Mouse (Mus musculus) CH12.LX (cell line): Measurements from ENCODE around the gene Col19a1. TPM values are rescaled to one million over a fixed set of nuclear protein-coding genes. Genes with fewer than 3 reads are reported as not detected.

ENCODE experiments used
- DNase-seq: peaks from one replicate; pipeline ENCODE4 v3.0.0-alpha.2; 2013; ENCODE audit errors: extremely low read depth
- H3K27ac ChIP-seq: 2 replicates; pipeline ENCODE4 v1.5.1; 2012; ENCODE audit warnings: low read depth, mild to moderate bottlenecking, control low read depth, moderate library complexity; ENCODE audit not compliant: insufficient read depth
- H3K27me3 ChIP-seq: replicated peaks from 2 replicates; pipeline ENCODE3; 2012; ENCODE audit warnings: inconsistent platforms
- H3K36me3 ChIP-seq, 2 experiments: replicated peaks in 1 of 2; 2 replicates each; pipeline versions ENCODE3 to v1.6.1; 2012; ENCODE audit warnings: inconsistent platforms in 1 of 2, low read length in 1 of 2, mild to moderate bottlenecking in 1 of 2, mixed read lengths in 1 of 2, moderate library complexity in 1 of 2; ENCODE audit not compliant: control insufficient read depth in 1 of 2, insufficient read depth in 1 of 2
- H3K4me1 ChIP-seq, 2 experiments: 2 replicates each; pipeline ENCODE4 v1.6.1; 2012; ENCODE audit warnings: inconsistent platforms in 1 of 2, moderate library complexity in 1 of 2; ENCODE audit not compliant: insufficient read depth in 2 of 2, control insufficient read depth in 1 of 2
- H3K4me2 ChIP-seq: 2 replicates; pipeline ENCODE4 v1.6.1; 2012; ENCODE audit warnings: low read depth, mild to moderate bottlenecking, control low read depth; ENCODE audit not compliant: poor library complexity, insufficient read depth, severe bottlenecking
- H3K4me3 ChIP-seq, 3 experiments: fragments of 150-350 bp in 1 of 3; sonication (generic) in 1 of 3; replicated peaks in 1 of 3; 2 replicates each; pipeline versions ENCODE3 to v1.5.1; 2011 to 2012; ENCODE audit warnings: low read depth in 2 of 3, low read length in 2 of 3, mild to moderate bottlenecking in 2 of 3, moderate library complexity in 2 of 3, control low read depth in 1 of 3, improper control_type of control experiment in 1 of 3, inconsistent platforms in 1 of 3, mixed read lengths in 1 of 3; ENCODE audit not compliant: poor library complexity in 1 of 3
- H3K79me2 ChIP-seq: replicated peaks from 2 replicates; pipeline ENCODE4 v1.6.1; 2012; ENCODE audit warnings: mild to moderate bottlenecking, moderate library complexity; ENCODE audit not compliant: control insufficient read depth, poor library complexity, insufficient read depth, severe bottlenecking; ENCODE audit errors: extremely low read depth
- H3K9ac ChIP-seq: 2 replicates; pipeline ENCODE4 v1.6.1; 2012; ENCODE audit warnings: low read depth, mild to moderate bottlenecking, control low read depth, moderate library complexity; ENCODE audit not compliant: insufficient read depth
- H3K9me3 ChIP-seq: replicated peaks from 2 replicates; pipeline ENCODE3; 2012; ENCODE audit warnings: low read length, inconsistent platforms, mixed read lengths
- BHLHE40 ChIP-seq: IDR thresholded peaks from 2 replicates; pipeline ENCODE4 v1.6.1; 2011; ENCODE audit warnings: mild to moderate bottlenecking, low read depth, low read length, improper control_type of control experiment
- CHD1 ChIP-seq: IDR thresholded peaks from 2 replicates; pipeline ENCODE4 v1.6.1; 2012; ENCODE audit warnings: low read depth, low read length, improper control_type of control experiment, inconsistent platforms
- CTCF ChIP-seq, 2 experiments: IDR thresholded peaks in 1 of 2; conservative IDR thresholded peaks in 1 of 2; 2 replicates each; pipeline ENCODE4 v1.5.1; 2011 to 2012; ENCODE audit warnings: low read depth in 2 of 2, low read length in 2 of 2, improper control_type of control experiment in 1 of 2, inconsistent platforms in 1 of 2, mild to moderate bottlenecking in 1 of 2, moderate library complexity in 1 of 2
- E2F4 ChIP-seq: IDR thresholded peaks from 2 replicates; pipeline ENCODE4 v1.6.1; 2011; ENCODE audit warnings: low read depth, low read length, improper control_type of control experiment; ENCODE audit not compliant: insufficient replicate concordance
- EP300 ChIP-seq: IDR thresholded peaks from 2 replicates; pipeline ENCODE4 v1.6.1; 2011; ENCODE audit warnings: low read length, improper control_type of control experiment
- ETS1 ChIP-seq: conservative IDR thresholded peaks from 2 replicates; pipeline ENCODE4 v1.6.1; 2012; ENCODE audit warnings: low read depth, mild to moderate bottlenecking, inconsistent platforms, low read length, improper control_type of control experiment, moderate library complexity
- IRF4 ChIP-seq: IDR thresholded peaks from 2 replicates; pipeline ENCODE4 v1.6.1; 2014; ENCODE audit warnings: low read depth, mild to moderate bottlenecking, inconsistent platforms, low read length, improper control_type of control experiment
- JUN ChIP-seq: IDR thresholded peaks from 2 replicates; pipeline ENCODE4 v1.6.1; 2011; ENCODE audit warnings: low read depth, mild to moderate bottlenecking, low read length, improper control_type of control experiment, moderate library complexity; ENCODE audit not compliant: insufficient read depth
- JUND ChIP-seq: conservative IDR thresholded peaks from 2 replicates; pipeline ENCODE4 v1.6.1; 2011; ENCODE audit warnings: low read depth, low read length, improper control_type of control experiment
- MAX ChIP-seq: IDR thresholded peaks from 2 replicates; pipeline ENCODE4 v1.6.1; 2011; ENCODE audit warnings: low read length, improper control_type of control experiment
- MAZ ChIP-seq: IDR thresholded peaks from 2 replicates; pipeline ENCODE4 v1.6.1; 2012; ENCODE audit warnings: low read depth, mild to moderate bottlenecking, inconsistent platforms, low read length, improper control_type of control experiment, moderate library complexity
- MEF2A ChIP-seq: IDR thresholded peaks from 2 replicates; pipeline ENCODE4 v1.6.1; 2014; ENCODE audit warnings: low read depth, mild to moderate bottlenecking, inconsistent platforms, low read length, improper control_type of control experiment, borderline replicate concordance
- POLR2A ChIP-seq: IDR thresholded peaks from 2 replicates; pipeline ENCODE4 v1.6.1; 2011; ENCODE audit warnings: low read depth, mild to moderate bottlenecking, improper control_type of control experiment, low read length
- POLR2AphosphoS2 ChIP-seq: IDR thresholded peaks from 2 replicates; pipeline ENCODE4 v1.6.1; 2011; ENCODE audit warnings: low read depth, low read length, improper control_type of control experiment
- RAD21 ChIP-seq: IDR thresholded peaks from 2 replicates; pipeline ENCODE4 v1.6.1; 2011; ENCODE audit warnings: low read depth, mild to moderate bottlenecking, low read length, improper control_type of control experiment, moderate library complexity
- SIN3A ChIP-seq: IDR thresholded peaks from 2 replicates; pipeline ENCODE4 v1.6.1; 2012; ENCODE audit warnings: low read length, improper control_type of control experiment, inconsistent platforms
- TCF12 ChIP-seq: IDR thresholded peaks from 2 replicates; pipeline ENCODE4 v1.6.1; 2014; ENCODE audit warnings: low read depth, mild to moderate bottlenecking, inconsistent platforms, low read length, improper control_type of control experiment
- UBTF ChIP-seq: IDR thresholded peaks from 2 replicates; pipeline ENCODE4 v1.6.1; 2012; ENCODE audit warnings: low read depth, mild to moderate bottlenecking, inconsistent platforms, low read length, improper control_type of control experiment, moderate library complexity
- USF2 ChIP-seq: conservative IDR thresholded peaks from 2 replicates; pipeline ENCODE4 v1.6.1; 2011; ENCODE audit warnings: low read depth, low read length, improper control_type of control experiment
- ZMIZ1 ChIP-seq: IDR thresholded peaks from 2 replicates; pipeline ENCODE4 v1.6.1; 2012; ENCODE audit warnings: low read depth, mild to moderate bottlenecking, inconsistent platforms, low read length, improper control_type of control experiment
- dilution Hi-C: fragments of 300-500 bp; cut with MboI; formaldehyde crosslinking; loops from 2 replicates; pipeline ENCODE4 v1.14.3; 2020; ENCODE audit warnings: low sequenced_read_pairs; ENCODE audit not compliant: extremely low pct_unique_long_range_greater_than_20kb, extremely low pct_ligation_motif_present
- in situ Hi-C: fragments of 300-500 bp; cut with MboI; formaldehyde crosslinking; loops from 3 replicates; pipeline ENCODE4 v1.14.3; 2019; ENCODE audit warnings: low sequenced_read_pairs, low pct_ligation_motif_present, low pct_unique_long_range_greater_than_20kb, mixed read lengths
- polyA plus RNA-seq: library from polyadenylated mRNA; unstranded; fragments of >175 nt; gene quantifications from 2 replicates; pipeline ENCODE4 v1.2.1, GENCODE M21; 2012; ENCODE audit warnings: low read depth; ENCODE audit not compliant: insufficient read length
- total RNA-seq, 2 experiments: library from RNA; depleted of rRNA; stranded (reverse); fragments of 300-350 nt in 1 of 2; fragments of >200 nt in 1 of 2; gene quantifications; 2 replicates each; pipeline ENCODE4 v1.2.3; 2012 to 2014

Col19a1 gene
- total and polyA plus RNA-seq, 3 experiments, result not detected

- in situ Hi-C loops, result no loop called here
- no peak for DNase-seq
Measured at GRCm38 (mm10) chr1:24292515-24292914, 294.8 kb downstream of the Col19a1 start.

GRCm38 (mm10) chr1:24286360-24286759 is 300.9 kb downstream of the Col19a1 start:
- Histone ChIP-seq H3K36me3 (no peaks in the 10 kb centered on the region), H3K4me2 (no peak overlapping the region), H3K4me1 (peaks cover 0 to 22% of the 10 kb centered on the region in 2 experiments; a peak in 2 of 4 replicates), H3K79me2 (no peaks in the 10 kb centered on the region), H3K27ac (no peak overlapping the region), H3K9me3 (no peaks in the 10 kb centered on the region), H3K27me3 (no peaks in the 10 kb centered on the region), H3K9ac (no peak overlapping the region), H3K4me3 (no peak overlapping the region)
- in situ Hi-C loops (no loop called here), dilution Hi-C loops (no loop called here)
- peak; percentile 42 for DNase-seq
- TF ChIP-seq POLR2A, result no peak
- 0 out of 2 replicates have a peak, but pooled peaks have one; percentile 5 for TF ChIP-seq EP300
- no peak for TF ChIP-seq USF2
- no peak for TF ChIP-seq POLR2AphosphoS2
- TF ChIP-seq TCF12, result peak; percentile 74; the same call in 1 of the 2 replicates
- no peak for TF ChIP-seq CHD1
- no peak for TF ChIP-seq JUND

More at GRCm38 (mm10) chr1:24292515-24292914, 294.8 kb downstream of the Col19a1 start:
- dilution Hi-C loops, result no loop called here
- no peak overlapping the region for H3K4me2 ChIP-seq
- H3K36me3 ChIP-seq, result no peaks in the 10 kb centered on the region
- no peaks in the 10 kb centered on the region for H3K27me3 ChIP-seq
- peaks cover 3 to 20% of the 10 kb centered on the region in 2 experiments; a peak in 3 of 4 replicates for H3K4me1 ChIP-seq
- H3K79me2 ChIP-seq, result no peaks in the 10 kb centered on the region
- TF ChIP-seq MEF2A (no peak), EP300 (no peak), MAX (no peak)
- no peak overlapping the region for H3K4me3 ChIP-seq
- no peak overlapping the region for H3K27ac ChIP-seq
- no peaks in the 10 kb centered on the region for H3K9me3 ChIP-seq
- no peak overlapping the region for H3K9ac ChIP-seq

- Histone ChIP-seq H3K27ac (no peak overlapping the region), H3K4me3 (no peak overlapping the region), H3K36me3 (no peaks in the 10 kb centered on the region), H3K9me3 (no peaks in the 10 kb centered on the region), H3K27me3 (no peaks in the 10 kb centered on the region), H3K9ac (no peak overlapping the region), H3K79me2 (no peaks in the 10 kb centered on the region), H3K4me2 (no peak overlapping the region), H3K4me1 (no peaks in the 10 kb centered on the region)
- in situ Hi-C loops (no loop called here), dilution Hi-C loops (no loop called here)
- no peak for DNase-seq
- no peak for TF ChIP-seq SIN3A
- no peak for TF ChIP-seq CTCF (conservative IDR thresholded peaks at IDR 0.05 in 1 of 2, IDR thresholded peaks at IDR 0.05 in 1 of 2; ENCODE audit: low read depth in 2 of 2, low read length in 2 of 2)
- TF ChIP-seq POLR2AphosphoS2, result no peak
- TF ChIP-seq UBTF, result no peak
- TF ChIP-seq ETS1, result no peak
- TF ChIP-seq E2F4, result no peak
- TF ChIP-seq TCF12, result no peak
- TF ChIP-seq BHLHE40, result no peak
- no peak for TF ChIP-seq JUN
- no peak for TF ChIP-seq IRF4
- TF ChIP-seq MAZ, result no peak
- TF ChIP-seq RAD21, result no peak
- TF ChIP-seq ZMIZ1, result no peak
Measured at GRCm38 (mm10) chr1:24267022-24267421, 320.2 kb downstream of the Col19a1 start.
